Mouse (Mus musculus): ENCODE measurements around the gene Oosp3.

Gene Oosp3

DNA sequence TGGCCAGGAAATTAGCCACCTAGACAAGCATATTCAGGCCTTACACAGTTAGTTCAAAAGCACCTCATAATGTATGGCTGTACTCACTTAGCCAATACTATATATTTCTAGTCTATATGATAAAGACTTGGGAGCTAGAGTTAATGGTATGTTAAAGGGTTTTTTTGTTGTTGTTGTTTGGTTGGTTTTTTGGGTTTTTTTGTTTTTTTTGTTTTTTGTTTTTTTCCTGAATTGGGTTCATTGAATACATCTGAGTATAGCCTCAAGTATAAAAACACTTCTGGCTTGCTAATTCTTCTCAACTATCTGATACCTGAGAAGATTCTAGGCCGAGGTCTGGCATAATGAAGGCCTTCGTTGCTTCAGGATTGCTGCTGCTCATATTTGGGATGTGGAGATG is at the start of gene Oosp3:
Gene Oosp3, plus strand, starts transcription at position 301 of the 400 bp plus-strand sequence.
- DNase-seq: no peak

DNA sequence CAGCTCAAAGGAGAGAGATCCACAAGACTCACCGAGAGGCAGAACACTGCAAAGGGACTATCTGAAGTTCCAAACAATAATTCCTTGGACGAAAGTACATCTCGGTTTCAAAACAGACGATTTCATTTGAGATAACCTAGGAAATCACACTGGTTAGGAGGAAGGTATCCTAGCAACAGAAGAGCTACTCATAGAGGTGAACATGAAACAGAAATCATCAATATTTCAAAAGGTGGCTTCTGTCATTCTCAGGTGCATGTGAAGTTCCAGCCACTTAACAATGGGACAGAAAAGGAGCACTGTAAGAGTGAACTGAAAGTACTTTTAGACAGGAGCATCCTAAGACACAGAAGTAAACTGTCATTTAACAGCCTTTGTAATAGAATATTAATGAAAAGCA is 47.3 kb upstream of the Oosp3 start:
- no peak for DNase-seq

DNA sequence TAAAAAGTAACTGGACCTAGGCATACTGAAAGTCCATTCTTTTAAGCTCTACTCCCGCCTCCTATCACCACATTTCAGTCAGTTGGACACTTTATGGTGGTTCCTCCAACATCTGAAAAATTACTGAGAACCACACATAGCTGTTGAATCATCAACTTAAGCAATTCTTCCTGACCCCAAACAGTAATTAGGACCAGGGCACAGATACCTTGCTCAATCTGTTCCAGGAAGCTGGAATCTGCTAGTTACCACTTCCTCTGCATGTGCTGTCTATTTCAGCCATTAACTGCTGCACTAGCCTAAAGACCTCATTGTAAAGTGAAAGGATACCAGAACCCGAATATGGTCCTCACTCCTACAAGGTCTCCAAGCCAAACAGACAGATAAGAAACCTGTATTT is 37.7 kb upstream of the Oosp3 start:
- DNase-seq: no peak

DNA sequence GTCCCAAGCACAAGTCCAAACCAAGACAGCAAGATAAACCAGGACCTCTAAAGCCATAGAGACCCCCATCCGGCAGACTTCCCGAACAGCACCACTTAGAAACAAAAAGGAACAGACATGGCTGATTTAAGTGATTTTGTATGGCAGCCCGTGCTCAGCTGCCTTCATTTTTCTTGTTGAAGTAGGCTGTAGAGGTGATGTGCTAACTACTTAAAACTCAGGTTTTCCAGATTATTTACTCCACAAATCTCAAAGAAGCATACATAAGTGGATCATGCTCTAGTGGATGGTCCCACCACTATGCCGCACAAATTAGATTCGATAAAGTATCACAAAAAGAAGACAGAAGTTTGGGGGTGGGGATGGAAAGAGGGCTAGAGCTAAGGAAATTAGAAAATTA is 36.4 kb upstream of the Oosp3 start, which contains the start of gene Oosp2:
Gene Oosp2, minus strand, starts transcription at position 101 of the 400 bp plus-strand sequence.
- DNase-seq: no peak

DNA sequence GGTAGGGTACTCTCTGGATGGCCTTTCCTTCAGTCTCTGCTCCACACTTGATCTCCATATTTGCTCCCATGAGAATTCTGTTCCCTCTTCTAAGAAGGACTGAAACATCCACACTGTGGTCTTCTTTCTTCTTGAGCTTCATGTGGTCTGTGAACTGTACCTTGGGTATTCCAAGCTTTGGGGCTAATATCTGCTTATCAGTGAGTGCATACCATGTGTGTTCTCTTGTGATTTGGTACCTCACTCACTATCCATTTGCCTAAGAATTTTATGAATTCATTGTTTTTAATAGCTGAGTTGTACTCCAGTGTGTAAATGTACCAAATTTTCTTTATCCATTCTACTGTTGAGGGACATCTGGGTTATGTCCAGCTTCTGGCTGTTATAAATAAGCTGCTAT is 35.3 kb upstream of the Oosp3 start:
- no peak for DNase-seq

DNA sequence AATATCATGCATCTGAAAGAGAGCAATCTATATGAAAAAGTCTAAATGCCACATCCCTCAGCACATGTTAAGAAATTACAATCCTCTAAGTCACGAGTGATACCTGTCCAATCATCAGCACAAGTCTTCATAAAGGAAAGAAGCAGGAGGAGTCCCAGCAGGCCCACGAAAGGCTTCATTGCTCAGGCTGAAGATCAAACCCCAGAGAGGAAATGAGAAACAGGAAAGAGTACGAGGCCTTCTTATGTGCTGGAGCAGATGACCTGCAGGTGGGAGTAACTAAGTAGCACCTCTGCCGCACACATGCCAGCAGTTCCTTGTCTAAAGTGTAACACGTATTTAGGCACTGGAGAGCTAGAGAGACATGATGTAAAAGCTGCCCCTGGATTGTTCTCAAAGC is 6.0 kb upstream of the Oosp3 start, which contains the start of gene Oosp1:
Gene Oosp1, minus strand, starts transcription at position 312 of the 400 bp plus-strand sequence.
- DNase-seq: peak; percentile 7

DNA sequence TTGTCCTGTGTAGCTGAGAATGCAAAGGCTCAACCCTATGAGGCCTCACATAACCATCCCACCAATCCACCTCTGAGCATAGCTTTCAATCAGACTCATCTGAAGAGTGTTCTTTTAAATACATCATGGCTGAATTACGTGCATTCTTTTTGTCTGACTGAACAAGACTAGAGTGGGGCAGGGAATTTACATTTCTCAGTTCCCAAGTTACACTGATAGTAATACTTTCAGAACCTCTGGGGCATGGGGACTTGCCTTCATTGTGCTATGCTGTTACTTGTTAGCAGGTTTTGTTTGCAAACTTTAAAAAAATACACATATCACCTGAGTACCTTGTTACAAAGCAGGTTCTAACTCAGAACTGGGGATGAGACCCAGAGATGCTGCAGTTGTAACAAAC is 5.4 kb upstream of the Oosp3 start:
- DNase-seq: no peak

DNA sequence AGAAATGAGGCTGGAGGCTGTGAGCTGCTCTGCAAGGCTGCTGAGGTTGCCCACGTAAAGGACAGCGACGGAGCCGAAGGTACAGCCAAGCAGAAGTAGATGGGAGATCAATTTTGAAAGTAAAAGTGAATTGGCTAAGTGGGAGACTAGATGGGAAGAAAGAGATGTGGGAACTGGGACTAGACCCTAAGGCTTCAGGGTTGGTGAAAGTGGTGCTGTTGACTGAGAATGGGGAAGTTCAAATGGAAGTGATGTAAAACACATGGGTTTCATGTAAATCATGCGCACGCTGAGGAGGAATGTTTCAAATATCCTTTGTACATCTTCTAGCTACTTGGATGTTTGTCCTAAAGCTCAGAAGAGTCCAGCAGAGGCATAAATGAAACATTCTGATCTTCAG is 1.5 kb downstream of the Oosp3 start:
- no peak for DNase-seq

DNA sequence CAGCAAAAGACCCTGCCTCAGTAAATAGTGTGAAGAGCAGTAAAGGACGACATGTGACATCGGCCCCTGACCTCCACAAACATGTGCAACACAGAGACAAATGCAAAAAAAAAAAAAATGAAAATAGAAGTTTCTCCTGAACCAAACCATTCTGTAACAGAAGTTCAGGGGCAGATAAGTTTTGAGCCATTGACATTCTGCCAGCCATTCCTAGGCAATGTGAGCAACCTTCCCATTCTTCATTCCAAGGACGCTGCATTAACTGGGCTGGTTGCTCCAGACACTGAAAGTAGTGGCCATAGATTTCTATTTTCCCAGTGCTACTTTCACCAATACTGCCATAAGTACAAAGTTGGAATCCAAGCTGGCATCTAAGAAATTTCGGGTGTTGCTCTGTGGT is 15.6 kb downstream of the Oosp3 start:
- DNase-seq: no peak

DNA sequence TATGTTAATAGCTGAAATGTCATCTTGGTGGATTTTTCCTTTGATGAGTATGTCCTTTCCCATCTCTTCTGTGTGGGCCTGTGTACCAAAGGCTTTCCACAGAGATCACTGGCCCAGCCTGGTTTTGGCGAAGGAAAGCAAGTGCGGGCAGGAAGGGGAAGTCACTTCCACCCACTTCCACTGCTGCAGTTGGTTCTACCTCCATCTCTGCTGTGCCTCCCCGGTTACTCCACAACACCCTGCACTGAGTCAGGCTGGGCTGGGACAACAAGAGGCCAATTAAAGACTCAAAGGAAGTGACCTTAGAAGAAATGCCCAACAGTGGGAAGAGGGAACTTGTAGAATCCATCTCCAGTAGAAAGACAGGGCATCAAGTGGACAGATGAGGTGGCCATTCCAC is 23.2 kb downstream of the Oosp3 start:
- no peak for DNase-seq

DNA sequence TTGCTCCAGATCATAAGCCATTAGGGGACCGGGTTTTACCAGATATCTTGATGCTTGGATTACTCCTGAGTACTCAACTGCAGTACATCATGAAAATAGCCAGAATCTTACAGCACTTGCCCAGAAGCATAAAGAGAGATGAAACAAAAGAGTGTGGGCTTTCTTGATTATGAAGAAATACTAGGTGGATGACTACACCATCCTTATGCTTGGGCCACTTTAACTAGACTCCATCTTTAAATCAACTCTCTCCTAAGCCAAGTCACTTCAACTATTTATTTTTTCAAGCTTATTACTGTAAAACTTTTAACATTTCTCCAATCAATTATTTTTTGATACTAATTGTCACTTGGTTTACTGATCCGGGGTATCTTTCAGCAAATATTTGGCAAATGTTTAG is 27.0 kb downstream of the Oosp3 start:
- no peak for DNase-seq

DNA sequence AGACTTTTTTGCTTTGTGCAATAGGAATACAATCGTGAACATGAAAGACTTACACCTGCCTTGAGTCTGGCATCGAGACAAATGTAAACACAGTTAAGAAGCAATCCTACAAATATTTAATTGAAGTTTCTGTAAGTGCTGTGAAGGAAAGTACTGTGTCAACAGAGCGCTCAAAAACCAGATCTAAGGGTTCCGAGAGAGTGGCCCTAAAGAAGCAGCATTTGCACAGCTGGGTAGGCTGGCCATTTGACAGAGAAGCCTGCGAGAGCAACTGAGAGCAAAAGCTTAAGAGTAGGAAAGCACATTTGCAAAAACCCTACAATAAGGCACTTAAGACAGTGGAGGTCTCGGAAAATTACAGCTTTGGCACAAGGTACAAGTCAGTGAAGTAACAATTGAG is 27.4 kb downstream of the Oosp3 start:
- DNase-seq: no peak

DNA sequence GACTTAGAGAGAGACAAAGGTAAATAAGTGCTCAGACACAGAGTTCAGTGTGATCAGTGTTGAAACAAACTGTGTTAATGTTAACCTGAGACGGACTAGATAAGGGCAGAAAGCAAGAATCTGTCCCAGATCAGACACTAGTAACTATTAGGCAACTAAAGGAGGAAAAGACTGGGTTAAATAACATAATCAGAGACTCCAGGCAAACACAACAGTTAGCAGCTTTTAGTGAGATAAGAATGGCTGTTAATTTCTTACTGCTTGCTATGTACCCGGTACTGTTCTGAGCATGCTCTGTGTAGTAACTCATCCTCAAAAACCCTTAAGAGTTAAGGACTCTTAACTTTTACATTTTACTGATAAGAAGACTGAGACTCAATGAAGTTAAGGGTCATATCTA is 29.1 kb downstream of the Oosp3 start:
- DNase-seq: no peak

DNA sequence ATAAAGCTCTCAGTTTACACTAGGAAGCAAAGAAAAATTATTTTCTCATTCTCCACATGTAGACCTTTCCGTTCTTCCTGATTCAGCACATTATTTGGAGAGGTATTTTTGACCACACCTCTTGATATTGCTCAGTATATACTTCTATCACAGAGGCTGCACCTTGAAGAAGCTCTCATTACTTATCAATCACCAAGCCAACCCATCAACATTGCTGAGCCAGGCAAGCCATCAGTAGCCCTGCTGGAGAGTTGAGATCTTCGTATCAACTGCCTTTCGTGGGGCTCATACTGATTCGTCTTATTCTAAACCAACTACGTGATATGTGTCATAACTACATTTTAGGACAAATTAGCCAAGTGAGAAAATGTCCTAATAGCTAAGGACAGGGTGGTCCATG is 30.4 kb downstream of the Oosp3 start:
- no peak for DNase-seq

DNA sequence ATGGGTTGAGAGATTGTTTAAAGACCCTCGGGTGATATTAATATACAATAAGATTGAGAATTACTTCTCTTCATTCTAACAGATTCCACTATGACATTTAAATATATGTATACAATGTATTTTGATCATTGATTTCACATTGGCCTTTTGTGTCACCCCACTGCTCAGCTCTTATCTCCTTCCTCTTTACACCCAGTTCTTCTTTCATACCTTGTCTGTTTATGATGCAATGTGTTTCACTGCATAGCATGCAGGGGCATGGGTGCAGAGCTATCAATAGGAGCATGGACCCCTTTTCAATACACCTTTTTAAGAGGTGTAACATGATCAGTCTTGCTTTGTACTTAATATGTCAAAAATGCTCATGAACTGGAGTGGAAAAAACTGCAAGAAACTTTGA is 33.4 kb downstream of the Oosp3 start:
- no peak for DNase-seq

DNA sequence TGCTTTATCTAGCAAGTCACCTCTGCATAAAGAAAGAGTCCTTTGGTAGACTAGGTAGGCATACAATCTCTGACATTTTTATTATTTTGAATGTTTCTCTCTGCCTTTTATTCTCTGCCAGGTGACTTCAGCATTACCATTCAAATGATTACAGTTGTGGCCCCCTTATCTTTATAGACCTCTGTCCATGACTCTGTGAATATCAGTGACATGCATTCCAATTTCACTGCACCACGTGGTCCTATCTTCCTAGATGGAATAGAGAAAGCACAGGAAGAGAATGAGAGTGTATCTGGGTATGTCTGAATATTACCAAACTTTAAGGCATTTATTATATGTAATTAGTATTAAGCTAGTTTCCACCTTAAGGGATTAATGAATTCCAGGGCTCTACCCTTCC is 39.6 kb downstream of the Oosp3 start:
- no peak for DNase-seq

DNA sequence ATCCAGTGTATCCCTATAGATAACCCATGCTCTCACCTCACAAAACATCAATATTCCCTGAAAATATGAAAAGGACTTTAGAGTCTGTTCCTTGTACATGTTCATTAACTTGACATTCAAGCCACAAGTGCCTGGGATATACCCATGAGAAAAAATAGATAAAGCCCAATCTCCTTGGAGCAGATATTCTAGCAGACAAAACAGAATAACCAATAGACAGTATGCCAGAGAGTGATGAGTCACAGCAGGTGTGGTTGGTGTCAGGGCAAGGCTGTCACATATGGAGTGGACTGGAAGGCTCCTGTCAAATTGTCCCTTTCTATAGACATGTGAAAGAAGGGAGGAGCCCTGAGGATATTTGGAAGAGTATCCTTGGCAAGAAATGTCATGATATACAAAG is 48.8 kb downstream of the Oosp3 start:
- DNase-seq: no peak

DNA sequence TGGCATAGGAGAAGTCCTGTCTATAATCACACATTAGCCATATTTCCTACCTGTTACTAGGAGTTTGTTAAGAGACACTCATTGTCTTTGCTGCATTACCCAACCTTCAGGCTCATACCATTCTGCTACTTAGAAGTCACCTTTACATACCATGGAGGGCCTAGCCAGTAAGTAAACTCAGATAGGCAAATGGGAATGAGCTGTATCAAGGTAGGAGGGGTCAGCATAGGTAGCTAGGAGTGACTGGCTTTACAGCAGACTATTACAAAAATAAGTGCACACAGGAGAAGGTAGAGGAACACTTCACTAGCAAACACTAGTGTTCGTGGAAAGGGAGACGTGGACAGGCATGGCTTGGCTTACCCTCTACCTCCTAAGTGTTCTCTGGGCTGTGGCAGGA is 50.4 kb downstream of the Oosp3 start, which contains the start of gene Gif:
Gene Gif, plus strand, starts transcription at position 257 of the 400 bp plus-strand sequence.
- DNase-seq: no peak

All from thymus, postnatal 4 days (tissue).